Mouse (Mus musculus): Measurements from ENCODE around the gene Tmem107. TPM values are rescaled to one million over a fixed set of nuclear protein-coding genes. Genes with fewer than 3 reads are reported as not detected.
A peak's percentile ranks its signal among the peaks of the same experiment; 100 is the strongest.

Tmem107 gene
- polyA plus RNA-seq (2014; fragmentation: Nextera tagmentation; extraction: Ambion mirVana): 62.2 and 73.8 TPM in 2 replicates

GRCm38 (mm10) chr11:69070590-69071222, at the start of gene Tmem107:
Gene Tmem107 (plus strand): TSS chr11:69070806.
- peaks cover 24% of the 10 kb centered on the region for H3K4me1 ChIP-seq (ENCODE audit: control insufficient read depth, insufficient read depth, low read length)
- H3K9me3 ChIP-seq (ENCODE audit: control insufficient read depth, low read length): no peaks in the 10 kb centered on the region
- ATAC-seq (ENCODE audit: low FRiP score, low TSS enrichment): peak; percentile 89
- H3K36me3 ChIP-seq (ENCODE audit: control insufficient read depth, insufficient read depth, low read length): no peaks in the 10 kb centered on the region
- peak within 1 kb of the TSS; percentile 88 for H3K27ac ChIP-seq (ENCODE audit: low read depth, low read length)
- peak within 1 kb of the TSS; percentile 79 for H3K9ac ChIP-seq (ENCODE audit: low read depth, low read length)
- peak within 1 kb of the TSS; percentile 72 for H3K4me2 ChIP-seq (replicated peaks; ENCODE audit: low read depth, low read length)
- H3K27me3 ChIP-seq (ENCODE audit: control insufficient read depth, insufficient read depth, low read length): no peaks in the 10 kb centered on the region
- WGBS: under 1% methylated on average over 40 of the region's 47 CpGs
- peak within 1 kb of the TSS; percentile 62 for H3K4me3 ChIP-seq (ENCODE audit: low read length)

- no peaks in the 10 kb centered on the region for H3K27me3 ChIP-seq (ENCODE audit: control insufficient read depth, insufficient read depth, low read length)
- 94% methylated on average over 3 of the region's 3 CpGs for whole genome bisulfite sequencing
- no peak overlapping the region for H3K27ac ChIP-seq (ENCODE audit: low read depth, low read length)
- H3K4me1 ChIP-seq (ENCODE audit: control insufficient read depth, insufficient read depth, low read length): no peaks in the 10 kb centered on the region
- H3K9me3 ChIP-seq (ENCODE audit: control insufficient read depth, low read length): no peaks in the 10 kb centered on the region
- no peak overlapping the region for H3K4me2 ChIP-seq (replicated peaks; ENCODE audit: low read depth, low read length)
- no peak for ATAC-seq (ENCODE audit: low FRiP score, low TSS enrichment)
- no peak overlapping the region for H3K9ac ChIP-seq (ENCODE audit: low read depth, low read length)
- no peak overlapping the region for H3K4me3 ChIP-seq (ENCODE audit: low read length)
- peaks cover 99% of the 10 kb centered on the region for H3K36me3 ChIP-seq (ENCODE audit: control insufficient read depth, insufficient read depth, low read length)
Measured at GRCm38 (mm10) chr11:69026562-69026961, 44.0 kb upstream of the Tmem107 start.

GRCm38 (mm10) chr11:69028805-69029204, 41.8 kb upstream of the Tmem107 start:
- Histone ChIP-seq H3K27me3 (ENCODE audit: control insufficient read depth, insufficient read depth, low read length) (no peaks in the 10 kb centered on the region), H3K4me2 (replicated peaks; ENCODE audit: low read depth, low read length) (no peak overlapping the region), H3K9me3 (ENCODE audit: control insufficient read depth, low read length) (no peaks in the 10 kb centered on the region), H3K27ac (ENCODE audit: low read depth, low read length) (no peak overlapping the region), H3K9ac (ENCODE audit: low read depth, low read length) (no peak overlapping the region), H3K4me1 (ENCODE audit: control insufficient read depth, insufficient read depth, low read length) (no peaks in the 10 kb centered on the region), H3K36me3 (ENCODE audit: control insufficient read depth, insufficient read depth, low read length) (peaks cover 93% of the 10 kb centered on the region), H3K4me3 (ENCODE audit: low read length) (no peak overlapping the region)
- no peak for ATAC-seq (ENCODE audit: low FRiP score, low TSS enrichment)
- WGBS: 64% methylated on average over 2 of the region's 2 CpGs

DNA sequence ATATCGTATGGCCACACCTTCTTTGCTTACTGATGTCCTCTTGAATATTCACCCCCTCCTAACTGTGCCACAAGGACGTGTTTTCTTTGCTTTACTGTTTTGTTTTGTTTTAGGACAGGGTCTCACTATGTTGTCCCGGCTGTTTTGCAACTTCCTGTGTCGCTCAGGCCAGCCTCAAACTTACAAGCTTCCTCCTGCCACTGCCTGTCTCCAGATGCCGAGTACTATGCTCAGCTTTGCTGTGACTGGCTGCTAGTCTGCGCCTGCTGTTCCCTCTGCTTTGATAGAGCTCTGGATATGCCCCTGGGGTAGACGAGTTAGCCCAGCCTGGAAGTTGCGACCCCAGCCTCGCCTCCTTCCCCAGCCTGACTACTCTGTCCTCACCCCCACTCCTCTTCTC, 37.1 kb upstream of the Tmem107 start:
- 83% methylated on average over 9 of the region's 9 CpGs for WGBS
- H3K36me3 ChIP-seq (ENCODE audit: control insufficient read depth, insufficient read depth, low read length): peaks cover 61% of the 10 kb centered on the region

GRCm38 (mm10) chr11:69034585-69034984, 36.0 kb upstream of the Tmem107 start:
- H3K4me3 ChIP-seq (ENCODE audit: low read length): no peak overlapping the region
- no peaks in the 10 kb centered on the region for H3K9me3 ChIP-seq (ENCODE audit: control insufficient read depth, low read length)
- 92% methylated on average over 3 of the region's 3 CpGs for WGBS
- H3K4me2 ChIP-seq (replicated peaks; ENCODE audit: low read depth, low read length): no peak overlapping the region
- ATAC-seq (ENCODE audit: low FRiP score, low TSS enrichment): no peak
- H3K9ac ChIP-seq (ENCODE audit: low read depth, low read length): no peak overlapping the region
- H3K27ac ChIP-seq (ENCODE audit: low read depth, low read length): no peak overlapping the region
- peaks cover 19% of the 10 kb centered on the region for H3K4me1 ChIP-seq (ENCODE audit: control insufficient read depth, insufficient read depth, low read length)
- no peaks in the 10 kb centered on the region for H3K27me3 ChIP-seq (ENCODE audit: control insufficient read depth, insufficient read depth, low read length)
- H3K36me3 ChIP-seq (ENCODE audit: control insufficient read depth, insufficient read depth, low read length): peaks cover 51% of the 10 kb centered on the region

More for the DNA sequence above, 37.1 kb upstream of the Tmem107 start:
- no peaks in the 10 kb centered on the region for H3K9me3 ChIP-seq (ENCODE audit: control insufficient read depth, low read length)
- no peak overlapping the region for H3K27ac ChIP-seq (ENCODE audit: low read depth, low read length)
- H3K4me2 ChIP-seq (replicated peaks; ENCODE audit: low read depth, low read length): no peak overlapping the region
- H3K9ac ChIP-seq (ENCODE audit: low read depth, low read length): no peak overlapping the region
- ATAC-seq (ENCODE audit: low FRiP score, low TSS enrichment): no peak
- H3K27me3 ChIP-seq (ENCODE audit: control insufficient read depth, insufficient read depth, low read length): no peaks in the 10 kb centered on the region
- H3K4me1 ChIP-seq (ENCODE audit: control insufficient read depth, insufficient read depth, low read length): peaks cover 11% of the 10 kb centered on the region
- H3K4me3 ChIP-seq (ENCODE audit: low read length): no peak overlapping the region

GRCm38 (mm10) chr11:69035411-69035810, 35.2 kb upstream of the Tmem107 start:
- Histone ChIP-seq H3K9me3 (ENCODE audit: control insufficient read depth, low read length) (no peaks in the 10 kb centered on the region), H3K4me1 (ENCODE audit: control insufficient read depth, insufficient read depth, low read length) (peaks cover 19% of the 10 kb centered on the region), H3K36me3 (ENCODE audit: control insufficient read depth, insufficient read depth, low read length) (peaks cover 43% of the 10 kb centered on the region), H3K27ac (ENCODE audit: low read depth, low read length) (peak overlapping the region; percentile 60; the same call in 1 of the 2 replicates), H3K4me2 (replicated peaks; ENCODE audit: low read depth, low read length) (no peak overlapping the region), H3K9ac (ENCODE audit: low read depth, low read length) (no peak overlapping the region), H3K4me3 (ENCODE audit: low read length) (no peak overlapping the region), H3K27me3 (ENCODE audit: control insufficient read depth, insufficient read depth, low read length) (no peaks in the 10 kb centered on the region)
- WGBS: 81% methylated on average over 9 of the region's 9 CpGs
- ATAC-seq (ENCODE audit: low FRiP score, low TSS enrichment): no peak

DNA sequence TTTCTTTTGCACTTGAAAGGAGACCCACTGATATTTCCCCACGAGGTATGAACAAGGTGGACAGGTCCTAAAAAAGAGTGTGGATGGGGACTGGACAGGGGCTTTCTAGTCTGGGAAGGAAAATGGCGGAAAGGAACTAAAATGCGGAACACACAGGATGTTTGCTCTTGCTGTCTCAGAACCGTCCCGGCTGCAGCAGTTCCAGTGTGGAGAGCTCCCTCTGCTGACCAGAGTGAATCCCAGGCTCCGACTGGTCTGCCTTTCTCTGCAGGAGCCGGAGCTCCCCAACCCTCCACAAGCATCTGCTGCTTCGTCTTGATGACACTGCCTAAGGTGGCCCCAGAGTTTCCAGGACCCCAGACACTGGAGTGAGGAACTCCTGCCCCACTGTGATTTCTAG, 34.8 kb upstream of the Tmem107 start:
- peak; percentile 17; the same call in 1 of the 2 replicates for ATAC-seq (ENCODE audit: low FRiP score, low TSS enrichment)
- H3K27ac ChIP-seq (ENCODE audit: low read depth, low read length): peak overlapping the region; percentile 60; the same call in 1 of the 2 replicates
- H3K4me3 ChIP-seq (ENCODE audit: low read length): peak overlapping the region; percentile 1; the same call in 1 of the 2 replicates
- H3K9ac ChIP-seq (ENCODE audit: low read depth, low read length): no peak overlapping the region
- H3K36me3 ChIP-seq (ENCODE audit: control insufficient read depth, insufficient read depth, low read length): peaks cover 39% of the 10 kb centered on the region
- H3K4me1 ChIP-seq (ENCODE audit: control insufficient read depth, insufficient read depth, low read length): peaks cover 19% of the 10 kb centered on the region
- H3K4me2 ChIP-seq (replicated peaks; ENCODE audit: low read depth, low read length): peak overlapping the region; percentile 65; the same call in 1 of the 2 replicates
- H3K27me3 ChIP-seq (ENCODE audit: control insufficient read depth, insufficient read depth, low read length): no peaks in the 10 kb centered on the region
- no peaks in the 10 kb centered on the region for H3K9me3 ChIP-seq (ENCODE audit: control insufficient read depth, low read length)
- WGBS: 5% methylated on average over 8 of the region's 8 CpGs

GRCm38 (mm10) chr11:69036486-69037230, 33.9 kb upstream of the Tmem107 start:
- no peaks in the 10 kb centered on the region for H3K9me3 ChIP-seq (ENCODE audit: control insufficient read depth, low read length)
- H3K4me2 ChIP-seq (replicated peaks; ENCODE audit: low read depth, low read length): peak overlapping the region; percentile 65
- peak overlapping the region; percentile 87 for H3K4me3 ChIP-seq (ENCODE audit: low read length)
- ATAC-seq (ENCODE audit: low FRiP score, low TSS enrichment): no peak
- peaks cover 19% of the 10 kb centered on the region for H3K4me1 ChIP-seq (ENCODE audit: control insufficient read depth, insufficient read depth, low read length)
- WGBS: 8% methylated on average over 20 of the region's 20 CpGs
- peak overlapping the region; percentile 76 for H3K9ac ChIP-seq (ENCODE audit: low read depth, low read length)
- H3K36me3 ChIP-seq (ENCODE audit: control insufficient read depth, insufficient read depth, low read length): peaks cover 30% of the 10 kb centered on the region
- H3K27ac ChIP-seq (ENCODE audit: low read depth, low read length): peak overlapping the region; percentile 83
- H3K27me3 ChIP-seq (ENCODE audit: control insufficient read depth, insufficient read depth, low read length): no peaks in the 10 kb centered on the region
